Mouse (Mus musculus) spleen, adult 12 weeks (tissue): ENCODE data around the gene Htr1b.

ENCODE experiments used
- DNase-seq: peaks from one replicate; pipeline ENCODE4 v3.0.0; 2022; ENCODE audit warnings: low spot score

The Htr1b gene

DNA sequence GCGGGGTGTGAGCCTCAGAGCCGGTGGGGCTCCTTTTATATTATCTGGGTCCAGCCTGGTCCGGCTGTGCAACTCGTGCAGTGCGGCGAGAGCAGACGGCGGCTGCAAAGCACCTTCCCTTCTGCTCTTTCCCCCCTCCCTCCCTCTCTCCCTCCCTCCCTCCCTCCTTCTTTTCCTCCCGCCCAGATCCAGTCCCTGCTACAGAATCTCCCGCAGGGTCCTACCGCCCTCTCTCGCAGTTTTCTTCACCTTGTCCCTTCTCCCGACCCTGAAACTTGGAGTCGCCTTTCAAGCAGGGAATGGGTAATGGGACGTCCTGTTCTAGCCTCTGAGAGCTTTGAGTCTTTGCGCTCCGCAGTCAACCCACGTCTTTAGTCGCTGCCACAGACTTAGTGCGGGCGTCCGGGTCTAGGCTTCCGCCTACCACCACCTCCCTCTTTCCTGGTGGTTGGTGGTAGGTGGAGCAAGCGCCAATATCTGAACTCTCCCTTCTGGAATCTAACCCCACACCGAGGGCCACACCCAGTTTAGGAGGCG, at the start of gene Htr1b:
TSS of gene Htr1b (minus strand) at position 392 of the 537 bp plus-strand sequence.
- DNase-seq: no peak

DNA sequence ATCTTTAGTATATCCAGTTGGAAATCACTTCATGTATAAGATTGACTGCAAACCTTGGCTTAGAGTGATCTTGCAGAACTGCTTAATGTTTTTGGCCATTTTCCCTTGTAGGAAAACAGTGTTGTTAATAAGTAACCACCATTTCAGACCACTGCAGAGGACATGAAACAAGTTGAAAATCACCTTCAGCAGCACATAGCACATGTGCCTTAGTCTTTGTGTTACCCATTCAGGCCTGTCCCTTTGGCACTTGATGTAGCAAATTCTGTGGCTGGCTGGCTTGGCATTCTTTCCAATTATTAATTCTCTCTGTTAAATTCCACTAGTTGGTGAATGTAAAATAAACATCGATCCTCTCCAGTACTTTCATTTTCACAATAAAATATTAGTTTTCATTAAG, 43.1 kb upstream of the Htr1b start:
- DNase-seq: no peak

DNA sequence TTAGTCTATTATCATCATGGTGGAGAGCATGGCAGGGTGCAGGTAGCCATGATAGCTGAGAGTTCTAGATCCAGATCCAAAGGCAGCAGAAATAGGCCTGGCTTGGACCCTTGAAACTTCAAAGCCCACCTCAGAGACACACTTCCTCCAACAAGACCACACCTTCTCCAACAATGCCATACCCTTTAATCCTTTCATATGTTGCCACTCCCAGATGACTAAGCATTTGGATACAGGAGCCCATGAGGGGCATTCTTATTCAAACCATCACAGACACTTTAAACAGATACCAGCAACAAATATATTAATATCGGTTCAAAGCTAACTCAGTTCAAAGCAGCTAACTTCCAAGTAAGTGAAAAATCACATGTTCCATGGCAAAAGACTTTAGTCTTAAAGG, 3.9 kb upstream of the Htr1b start:
- no peak for DNase-seq

DNA sequence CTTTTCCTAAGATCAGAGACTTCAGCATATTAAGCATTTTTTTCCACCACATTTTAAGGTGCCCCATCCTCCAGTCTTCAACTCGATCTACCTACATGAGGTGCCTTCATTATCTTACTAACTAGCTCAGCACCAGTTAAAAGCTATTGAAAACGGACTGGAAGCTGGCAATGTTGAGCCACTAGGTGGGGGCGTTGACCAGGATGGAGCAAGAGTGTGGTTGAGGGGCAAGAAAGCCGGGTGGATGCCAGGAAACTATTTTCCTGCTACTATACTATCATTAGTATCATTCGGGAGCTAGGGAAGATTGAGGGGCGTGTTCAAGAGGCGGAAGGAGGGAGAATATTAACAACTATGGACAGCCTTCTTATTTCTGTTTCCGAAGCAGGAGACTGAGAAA, 1.5 kb upstream of the Htr1b start:
- DNase-seq: no peak

DNA sequence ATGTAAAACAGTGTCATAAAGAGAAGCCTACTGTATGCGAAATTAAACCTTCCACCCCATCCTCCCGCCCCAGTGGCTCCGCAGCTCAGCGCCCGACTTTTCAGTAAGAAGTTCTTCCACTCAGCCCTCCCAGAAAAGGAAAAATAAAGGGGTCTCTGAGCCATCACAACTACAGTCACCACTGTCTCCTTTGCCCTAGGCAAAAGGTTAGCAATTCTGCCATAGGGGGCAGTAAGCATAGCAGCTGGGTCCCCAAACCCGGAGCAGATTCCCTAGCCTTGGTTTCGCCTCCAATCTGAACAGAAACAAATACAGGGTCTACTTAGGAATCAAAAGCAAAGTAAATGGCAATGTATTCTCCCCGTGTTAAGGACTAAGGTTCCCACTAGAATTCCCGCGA, 535 bp upstream of the Htr1b start:
- DNase-seq: no peak

DNA sequence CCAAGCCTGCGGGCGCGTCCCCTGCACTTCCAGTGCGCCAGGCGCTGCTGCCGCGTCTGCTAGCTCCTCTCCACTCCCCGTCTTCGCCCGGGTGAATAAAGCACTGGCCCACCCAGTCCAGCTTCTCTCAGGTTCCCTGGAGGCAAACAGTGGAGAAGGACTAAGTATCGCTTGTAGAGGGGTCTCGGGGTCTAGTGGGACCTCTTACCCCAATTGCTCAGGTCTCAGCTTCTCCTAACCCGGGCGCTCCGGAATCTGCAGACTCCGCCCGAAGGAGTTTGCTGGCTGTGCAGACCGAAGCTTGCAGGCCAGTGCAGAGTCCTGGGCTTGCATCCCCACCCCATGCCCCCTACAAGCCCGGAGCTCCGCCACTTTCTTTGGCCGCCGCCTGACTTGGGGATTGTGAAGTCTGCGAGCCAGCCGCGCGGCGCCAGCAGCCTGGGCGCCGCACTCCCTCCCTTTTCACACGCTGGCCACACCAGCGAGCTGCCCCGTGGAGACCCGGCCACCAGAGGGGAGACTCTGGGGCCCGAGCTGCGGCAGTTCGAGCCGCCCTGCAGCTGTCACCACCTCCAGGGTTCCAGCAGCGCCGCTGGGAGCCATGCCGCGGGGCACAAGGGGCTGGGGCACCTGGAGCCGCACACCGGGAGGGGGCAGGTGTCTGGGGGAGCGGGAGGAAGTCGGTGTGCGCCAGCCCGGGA, 742 bp downstream of the Htr1b start:
- no peak for DNase-seq

DNA sequence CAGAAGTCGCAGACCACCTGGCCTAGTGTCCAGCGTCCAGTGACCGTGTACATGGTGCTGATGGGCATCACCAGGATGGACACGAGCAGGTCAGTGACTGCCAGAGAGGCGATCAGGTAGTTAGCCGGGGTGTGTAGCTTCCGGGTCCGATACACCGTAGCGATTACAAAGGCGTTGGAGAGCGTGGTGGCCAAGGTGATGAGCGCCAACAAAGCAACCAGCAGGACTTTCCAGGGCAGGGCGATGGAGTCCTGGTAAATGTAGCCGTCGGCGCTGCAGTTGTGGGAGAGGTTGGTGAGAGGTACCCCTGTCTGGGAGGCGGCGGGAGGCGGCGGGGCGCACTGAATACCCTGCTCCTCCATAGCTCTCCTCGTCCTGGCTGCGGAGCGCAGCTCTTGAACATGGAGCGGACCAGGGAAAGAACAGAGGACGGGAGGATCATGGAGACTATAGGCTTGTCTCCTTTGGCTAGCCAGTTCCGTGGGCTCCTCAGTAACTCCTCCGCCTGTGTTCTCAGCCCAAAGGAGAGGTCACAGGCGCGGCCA, 1.4 kb downstream of the Htr1b start:
- DNase-seq: no peak

DNA sequence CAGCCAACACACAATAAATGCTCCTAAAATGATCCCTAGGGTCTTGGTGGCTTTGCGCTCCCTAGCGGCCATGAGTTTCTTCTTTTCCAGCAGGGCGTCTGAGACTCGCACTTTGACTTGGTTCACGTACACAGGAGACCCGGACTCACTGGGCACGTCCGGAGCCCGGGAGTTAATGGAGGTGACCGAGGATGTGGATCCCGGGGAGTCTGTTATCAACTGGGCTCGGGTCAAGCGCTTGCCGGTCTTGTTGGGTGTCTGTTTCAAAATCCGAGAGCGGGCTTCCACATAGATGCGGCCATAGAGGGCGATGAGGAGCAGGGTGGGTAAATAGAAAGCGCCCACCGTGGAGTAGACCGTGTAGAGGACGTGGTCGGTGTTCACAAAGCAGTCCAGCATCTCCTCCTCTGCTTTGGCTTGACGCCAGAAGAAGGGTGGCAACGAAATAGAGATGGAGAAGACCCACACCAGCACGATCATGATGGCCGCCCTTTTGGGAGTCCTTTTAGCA, 2.0 kb downstream of the Htr1b start:
- DNase-seq: no peak

DNA sequence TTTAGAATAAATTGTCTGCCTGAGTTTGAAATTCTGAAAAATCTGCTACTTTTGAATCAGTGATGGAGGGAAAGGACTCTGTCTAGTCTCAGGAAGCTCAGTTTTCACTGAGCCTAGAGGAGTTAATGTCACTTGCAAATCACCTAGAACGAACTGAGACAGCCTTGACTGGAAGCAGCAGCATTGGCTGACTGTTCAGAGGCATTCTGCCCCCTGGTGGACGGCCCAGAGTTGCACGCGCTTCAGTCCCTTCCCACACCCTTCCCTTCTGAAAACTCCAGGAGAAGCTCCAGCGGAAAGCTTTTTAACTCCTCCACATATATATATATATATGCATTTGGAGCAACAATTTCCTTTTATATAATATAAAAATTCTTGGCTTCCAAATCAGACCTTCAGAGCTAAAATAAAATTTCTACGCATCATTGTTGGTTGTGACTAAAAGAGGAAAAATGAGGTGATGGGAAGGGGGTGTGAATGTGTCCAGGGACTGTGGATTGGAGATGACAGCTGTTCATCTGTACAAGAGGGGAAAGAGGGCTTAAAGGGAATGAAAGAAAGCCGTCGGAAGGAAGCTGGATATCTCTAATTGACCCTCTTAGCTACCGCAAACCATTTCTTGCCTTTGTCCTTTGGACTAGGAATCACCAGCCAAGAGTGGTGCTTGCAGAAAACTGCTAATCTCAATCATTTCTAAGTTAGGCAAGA, 6.6 kb downstream of the Htr1b start:
- DNase-seq: no peak

DNA sequence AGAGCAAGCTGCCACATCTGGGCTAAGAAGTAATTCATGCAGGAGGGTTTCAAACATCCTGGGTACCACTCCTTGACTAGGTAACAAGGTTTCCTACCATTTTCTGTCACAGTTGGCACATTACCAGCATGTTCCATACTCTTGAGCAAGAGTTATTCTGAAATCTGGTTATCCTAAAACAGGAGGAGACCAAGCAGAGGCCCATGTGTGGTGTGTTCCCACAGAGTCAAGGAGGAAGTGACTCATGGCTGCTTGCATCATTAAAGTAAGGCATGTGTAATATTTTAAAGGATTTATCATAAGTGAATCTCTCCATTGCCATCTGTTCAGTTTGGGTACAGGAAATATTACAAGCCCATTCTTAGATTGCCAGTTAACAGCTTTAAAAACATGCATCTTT, 7.7 kb downstream of the Htr1b start:
- DNase-seq: no peak

DNA sequence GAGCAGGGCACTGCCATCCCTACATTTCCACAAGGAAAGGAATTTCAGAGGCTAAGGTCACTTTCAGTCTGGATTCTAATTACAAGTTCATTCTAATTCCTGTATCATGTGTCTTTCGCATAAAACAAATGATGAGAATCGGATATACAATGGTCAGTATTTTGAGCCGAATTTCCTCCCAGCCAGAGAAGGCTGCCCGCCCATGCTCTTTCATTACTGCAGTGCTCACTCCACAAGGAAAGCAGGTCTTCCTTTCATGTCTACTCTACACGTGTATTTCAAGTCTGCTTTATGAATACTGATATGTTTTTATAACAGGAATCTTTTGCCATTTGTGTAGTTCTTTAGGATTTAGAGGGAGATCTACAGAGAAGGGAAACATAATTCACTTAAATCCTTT, 10.8 kb downstream of the Htr1b start:
- DNase-seq: no peak

DNA sequence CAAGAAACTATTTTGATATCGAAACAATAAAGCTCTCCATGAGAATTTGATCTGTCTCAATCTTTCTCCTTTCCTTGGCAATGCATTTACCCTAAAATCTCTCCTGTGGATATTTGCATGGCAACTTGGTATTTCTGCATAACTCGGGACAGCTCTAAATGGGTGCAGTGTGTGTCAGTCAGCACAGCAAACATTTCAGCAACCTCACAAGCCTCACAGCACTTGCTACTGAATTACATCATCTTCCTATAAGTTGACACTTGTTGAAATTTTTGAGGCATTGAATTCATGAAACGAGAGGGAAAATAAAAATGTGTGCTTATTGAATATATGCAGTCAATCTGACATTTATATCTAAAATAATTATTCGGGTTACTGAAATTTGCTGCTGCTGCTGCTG, 22.6 kb downstream of the Htr1b start:
- DNase-seq: no peak
